Mouse (Mus musculus) neural tube, embryonic 10.5 days (tissue): ENCODE measurements around the gene Fbxo44.
"Not testable (repeated sequence)": the region's sequence is repeated elsewhere in the genome, so short reads cannot be mapped to it uniquely, and the experiment has no call there.

ENCODE experiments used
- DNase-seq: peaks from one replicate; pipeline ENCODE4 v3.0.0-alpha.2; 2017; ENCODE audit warnings: low spot score; ENCODE audit errors: extremely low spot score

Gene Fbxo44

GRCm38 (mm10) chr4:148130561-148131413 is 29.5 kb downstream of the Fbxo44 start, which contains the start of gene Draxin:
Gene Draxin, minus strand, starts transcription at chr4:148130698.
- DNase-seq, result peak; percentile 82

GRCm38 (mm10) chr4:148130133-148130532 is 30.1 kb downstream of the Fbxo44 start, which contains the start of gene Mad2l2:
Gene Mad2l2, plus strand, starts transcription at chr4:148130384.
- DNase-seq, result no peak

GRCm38 (mm10) chr4:148128672-148129071 is 31.6 kb downstream of the Fbxo44 start:
- no peak for DNase-seq

- no peak for DNase-seq
Measured at GRCm38 (mm10) chr4:148128241-148128640, 32.0 kb downstream of the Fbxo44 start.

GRCm38 (mm10) chr4:148122694-148123066 is 37.6 kb downstream of the Fbxo44 start:
- DNase-seq, result no peak

GRCm38 (mm10) chr4:148121982-148122693 is 38.1 kb downstream of the Fbxo44 start:
- DNase-seq, result peak; percentile 43

GRCm38 (mm10) chr4:148121362-148121761 is 38.9 kb downstream of the Fbxo44 start:
- DNase-seq, result no peak

GRCm38 (mm10) chr4:148120555-148120954 is 39.7 kb downstream of the Fbxo44 start:
- no peak for DNase-seq

- DNase-seq, result not testable (repeated sequence)
Measured at GRCm38 (mm10) chr4:148119578-148119977, 40.7 kb downstream of the Fbxo44 start.

GRCm38 (mm10) chr4:148117392-148117791 is 42.9 kb downstream of the Fbxo44 start:
- DNase-seq, result no peak

- peak; percentile 26 for DNase-seq
Measured at GRCm38 (mm10) chr4:148116657-148117056, 43.6 kb downstream of the Fbxo44 start.

- peak; percentile 61 for DNase-seq
Measured at GRCm38 (mm10) chr4:148115467-148115866, 44.8 kb downstream of the Fbxo44 start.

GRCm38 (mm10) chr4:148114758-148115391 is 45.4 kb downstream of the Fbxo44 start:
- DNase-seq, result peak; percentile 93

GRCm38 (mm10) chr4:148112519-148112918 is 47.8 kb downstream of the Fbxo44 start:
- DNase-seq, result no peak

GRCm38 (mm10) chr4:148109215-148109614 is 51.1 kb downstream of the Fbxo44 start:
- DNase-seq, result no peak

- DNase-seq, result no peak
Measured at GRCm38 (mm10) chr4:148108565-148109100, 51.6 kb downstream of the Fbxo44 start.

- DNase-seq, result peak; percentile 73
Measured at GRCm38 (mm10) chr4:148107621-148108291, 52.5 kb downstream of the Fbxo44 start.

GRCm38 (mm10) chr4:148104146-148104545 is 56.1 kb downstream of the Fbxo44 start:
- no peak for DNase-seq
